Mouse (Mus musculus) megakaryocyte-erythroid progenitor cell, adult 5-6 weeks (primary cell): ENCODE results near the gene Pim3. TPM values are rescaled to one million over a fixed set of nuclear protein-coding genes. Genes with fewer than 3 reads are reported as not detected.
A peak's percentile ranks its signal among the peaks of the same experiment; 100 is the strongest.
"Not testable (repeated sequence)": the region's sequence is repeated elsewhere in the genome, so short reads cannot be mapped to it uniquely, and the experiment has no call there.

Experiments used
- ATAC-seq: replicated peaks from 2 replicates; pipeline ENCODE4 v1.8.0; 2016; ENCODE audit warnings: mild to moderate bottlenecking, inconsistent platforms; ENCODE audit not compliant: severe bottlenecking, poor library complexity, low FRiP score, low TSS enrichment
- total RNA-seq, 2 experiments: library from RNA; stranded (forward) in 1 of 2; stranded (reverse) in 1 of 2; fragments of 200-1000, 215-1000 nt in 1 of 2; fragments of >200 nt in 1 of 2; fragmentation: Nextera tagmentation in 1 of 2; gene quantifications; 2 replicates each; pipeline ENCODE4 v1.2.3; 2014 to 2017

The Pim3 gene
- 5.1 and 6.4 TPM in 2 replicates for total RNA-seq (2014; fragmentation: Nextera tagmentation)
- 5.5 and 12.5 TPM in 2 replicates for total RNA-seq (2017)

- peak; percentile 85 for ATAC-seq
Observed at GRCm38 (mm10) chr15:88861772-88862622, at the start of gene Pim3. Gene Pim3 (plus strand): TSS chr15:88862186.

- no peak for ATAC-seq
Observed at GRCm38 (mm10) chr15:88813262-88813661, 48.7 kb upstream of the Pim3 start.

GRCm38 (mm10) chr15:88813873-88814272 is 48.1 kb upstream of the Pim3 start:
- ATAC-seq: not testable (repeated sequence)

GRCm38 (mm10) chr15:88814411-88815047 is 47.5 kb upstream of the Pim3 start:
- ATAC-seq: no peak

GRCm38 (mm10) chr15:88815196-88815700 is 46.7 kb upstream of the Pim3 start:
- no peak for ATAC-seq

- peak; percentile 98 for ATAC-seq
Observed at GRCm38 (mm10) chr15:88819026-88819905, 42.7 kb upstream of the Pim3 start, which contains the start of the genes Alg12 and Creld2. Gene Alg12 (minus strand): TSS chr15:88819318. Gene Creld2 (plus strand): TSS chr15:88819646.

GRCm38 (mm10) chr15:88819906-88820303 is 42.1 kb upstream of the Pim3 start:
- ATAC-seq: no peak

GRCm38 (mm10) chr15:88821403-88821802 is 40.6 kb upstream of the Pim3 start:
- ATAC-seq: no peak

GRCm38 (mm10) chr15:88822513-88822912 is 39.5 kb upstream of the Pim3 start:
- no peak for ATAC-seq

- no peak for ATAC-seq
Observed at GRCm38 (mm10) chr15:88823376-88823775, 38.6 kb upstream of the Pim3 start.

GRCm38 (mm10) chr15:88827466-88827865 is 34.5 kb upstream of the Pim3 start:
- ATAC-seq: no peak

GRCm38 (mm10) chr15:88827991-88828799 is 33.8 kb upstream of the Pim3 start:
- ATAC-seq: peak; percentile 86

GRCm38 (mm10) chr15:88828800-88829705 is 32.9 kb upstream of the Pim3 start:
- ATAC-seq: peak; percentile 80

- no peak for ATAC-seq
Observed at GRCm38 (mm10) chr15:88829791-88830440, 32.1 kb upstream of the Pim3 start.

- no peak for ATAC-seq
Observed at GRCm38 (mm10) chr15:88830696-88831095, 31.3 kb upstream of the Pim3 start.

GRCm38 (mm10) chr15:88831482-88831881 is 30.5 kb upstream of the Pim3 start:
- no peak for ATAC-seq

- no peak for ATAC-seq
Observed at GRCm38 (mm10) chr15:88832536-88832935, 29.4 kb upstream of the Pim3 start.
